Mouse (Mus musculus) testis, adult 2 months (tissue): ENCODE results near the gene Nfe2l3.

Experiments
- CTCF ChIP-seq: fragments of 200-500 bp; IDR thresholded peaks from 2 replicates; pipeline ENCODE4 v1.5.1; 2012; ENCODE audit warnings: low read depth, mild to moderate bottlenecking, inconsistent platforms, low read length, moderate library complexity; ENCODE audit not compliant: control insufficient read depth, insufficient read depth, insufficient replicate concordance
- POLR2A ChIP-seq: fragments of 200-500 bp; IDR thresholded peaks from 2 replicates; pipeline ENCODE4 v1.6.1; 2012; ENCODE audit warnings: low read depth, mild to moderate bottlenecking, inconsistent platforms, low read length, moderate library complexity; ENCODE audit not compliant: control insufficient read depth

DNA sequence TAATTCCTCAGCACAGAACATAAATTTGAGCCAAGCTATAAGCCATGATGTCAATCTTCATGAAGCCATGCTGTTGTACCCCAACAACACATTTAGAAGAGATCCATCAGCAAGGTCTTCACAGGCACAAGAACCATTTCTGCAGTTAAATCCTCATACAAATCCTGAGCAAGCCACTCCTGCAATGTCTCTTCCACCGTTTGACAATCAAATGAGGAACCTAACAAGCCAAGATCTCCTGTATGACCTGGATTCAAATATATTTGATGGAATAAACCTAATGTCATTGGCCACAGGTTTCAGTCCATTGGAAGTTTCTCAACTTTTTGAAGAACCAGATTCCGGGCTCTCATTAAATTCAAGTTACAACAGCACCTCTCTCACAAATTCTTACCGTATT, 24.8 kb downstream of the Nfe2l3 start:
- TF ChIP-seq CTCF (no peak), POLR2A (no peak)
